In the genomic region with DNA sequence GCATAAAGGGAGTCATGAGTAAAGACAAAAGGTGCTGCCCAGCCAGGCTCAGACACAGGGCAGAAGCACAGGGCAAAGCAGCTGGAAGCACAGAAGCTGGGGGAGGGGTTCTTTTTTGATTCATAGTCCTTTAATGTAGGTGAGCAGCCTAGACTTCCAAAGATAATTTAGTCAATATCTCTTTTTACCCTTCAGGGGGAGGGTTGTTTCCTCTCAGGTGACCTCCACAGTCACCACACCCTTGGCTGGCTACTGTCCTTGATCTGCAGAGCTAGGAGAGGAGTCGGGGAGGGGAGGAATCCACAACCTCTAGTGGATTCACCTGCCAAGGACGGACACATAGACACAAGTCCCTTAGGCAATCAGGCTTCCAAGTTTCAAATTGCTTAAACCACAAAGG, we compare ENCODE assay signal across 23 mouse cellular contexts.
"Had no signal": no experiment of that assay in that cellular context is flagged by ENCODE, and none has a peak within 500 bp of the region (broad histone marks: within the 10 kb centered on the region; RNA-seq: fewer than 3 reads in every experiment).

No protein-coding gene starts in this region.

- H3K27me3 ChIP-seq: heart, embryonic 12.5 days; hindbrain, embryonic 12.5 days; intestine, embryonic 15.5 days; limb, embryonic 12.5 days; liver, embryonic 13.5 days; liver, embryonic 15.5 days had no signal

- H3K27ac ChIP-seq: heart, embryonic 10.5 days; hindbrain, embryonic 10.5 days; hindbrain, embryonic 12.5 days; hindbrain, embryonic 14.5 days; intestine, embryonic 15.5 days; layer of hippocampus, adult 2 months; left cerebral cortex, adult 2 months; limb, embryonic 10.5 days; limb, embryonic 12.5 days; liver, embryonic 13.5 days; liver, embryonic 15.5 days had no signal

- H3K4me1 ChIP-seq: heart, embryonic 10.5 days; heart, embryonic 12.5 days; hindbrain, embryonic 10.5 days; hindbrain, embryonic 12.5 days; intestine, embryonic 15.5 days; limb, embryonic 10.5 days; limb, embryonic 12.5 days; liver, embryonic 13.5 days; liver, embryonic 15.5 days had no signal

- H3K4me3 ChIP-seq: heart, embryonic 10.5 days; heart, embryonic 12.5 days; hindbrain, embryonic 10.5 days; hindbrain, embryonic 12.5 days; intestine, embryonic 15.5 days; layer of hippocampus, adult 2 months; left cerebral cortex, adult 2 months; limb, embryonic 10.5 days; limb, embryonic 12.5 days; liver, embryonic 13.5 days; liver, embryonic 15.5 days had no signal

- DNase-seq: gastrocnemius, postnatal 10 days; gastrocnemius, postnatal 25 days; heart, adult 18-20 months; heart, postnatal 10 days; heart, postnatal 4 days; kidney, adult 18-20 months; kidney, adult 8-10 months; kidney, postnatal 10 days; kidney, postnatal 25 days; kidney, postnatal 4 days; liver; liver, embryonic 13.5 days had no signal

- H3K36me3 ChIP-seq: heart, embryonic 10.5 days; heart, embryonic 12.5 days; hindbrain, embryonic 10.5 days; hindbrain, embryonic 12.5 days; intestine, embryonic 15.5 days; limb, embryonic 10.5 days; limb, embryonic 12.5 days; liver, embryonic 13.5 days; liver, embryonic 15.5 days had no signal

- H3K9me3 ChIP-seq: heart, embryonic 10.5 days; heart, embryonic 12.5 days; hindbrain, embryonic 10.5 days; hindbrain, embryonic 12.5 days; intestine, embryonic 15.5 days; limb, embryonic 10.5 days; limb, embryonic 12.5 days; liver, embryonic 13.5 days; liver, embryonic 15.5 days had no signal
